Mouse (Mus musculus): ENCODE results near the gene Smarca2.

DNA sequence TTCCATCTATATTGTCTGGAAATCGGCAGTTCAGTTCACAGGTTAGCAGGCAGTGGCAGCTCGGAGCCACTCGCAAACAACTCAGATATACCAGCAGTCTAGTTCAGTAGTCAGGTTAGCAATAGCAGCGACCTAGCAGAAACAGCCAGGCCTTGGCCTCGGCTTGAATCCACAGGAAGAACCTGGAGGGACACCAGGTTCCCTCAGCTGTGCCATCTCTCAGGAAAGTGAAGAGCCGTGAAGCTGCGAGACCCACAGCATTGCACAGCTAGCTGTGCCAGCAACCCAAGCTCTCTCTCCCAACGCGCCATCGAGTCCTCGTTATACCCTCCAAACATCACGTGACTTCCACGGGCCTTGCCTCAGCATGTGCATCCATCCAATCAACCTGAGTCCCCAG lies 162.6 kb downstream of the Smarca2 start:
- no peak for TF ChIP-seq TAL1 (conservative IDR thresholded peaks at IDR 0.05; ENCODE audit: low read depth, low read length)
- TF ChIP-seq CTCF (IDR thresholded peaks at IDR 0.05; ENCODE audit: low read depth, low read length), result no peak
- no peak for TF ChIP-seq POLR2AphosphoS5 (IDR thresholded peaks at IDR 0.05; ENCODE audit: insufficient replicate concordance, low read depth, low read length)
- TF ChIP-seq GATA2 (IDR thresholded peaks at IDR 0.05; ENCODE audit: borderline replicate concordance, low read depth, low read length), result no peak

Data from G1E (cell line).